Mouse (Mus musculus) liver, embryonic 14.5 days (tissue): ENCODE measurements around the gene Aqp1. TPM values are rescaled to one million over a fixed set of nuclear protein-coding genes. Genes with fewer than 3 reads are reported as not detected.

Experiments
- ATAC-seq: fragments of 200-750 bp; cut with Nextera tagmentation; 2 replicates; pipeline ENCODE4 v1.8.0; 2017; ENCODE audit warnings: moderate number of reproducible peaks, mild to moderate bottlenecking, moderate library complexity; ENCODE audit not compliant: insufficient read depth
- DNase-seq, 3 experiments: peaks; one replicate each; pipeline ENCODE4 v3.0.0-alpha.2; 2012 to 2013; ENCODE audit warnings: low read depth in 3 of 3, low spot score in 3 of 3
- H3K27ac ChIP-seq: fragments of 300-500 bp; sonication (generic); 2 replicates; pipeline ENCODE4 v1.5.1; 2014; ENCODE audit warnings: moderate library complexity, mild to moderate bottlenecking, control low read depth, inconsistent platforms
- H3K27me3 ChIP-seq: fragments of 300-500 bp; sonication (generic); 2 replicates; pipeline ENCODE4 v1.6.1; 2014; ENCODE audit warnings: mild to moderate bottlenecking, low read length, moderate library complexity; ENCODE audit not compliant: control insufficient read depth, insufficient read depth
- H3K36me3 ChIP-seq: fragments of 300-500 bp; sonication (generic); replicated peaks from 2 replicates; pipeline ENCODE4 v1.6.1; 2014; ENCODE audit warnings: low read depth; ENCODE audit not compliant: control insufficient read depth, insufficient read depth
- H3K4me1 ChIP-seq, 2 experiments: fragments of 200-500 bp in 1 of 2; fragments of 300-500 bp in 1 of 2; sonication (generic) in 1 of 2; replicated peaks; 2 replicates each; pipeline ENCODE4 v1.6.1; 2012 to 2014; ENCODE audit warnings: antibody characterized with exemption in 1 of 2, inconsistent platforms in 1 of 2, low read length in 1 of 2; ENCODE audit not compliant: control insufficient read depth in 2 of 2, insufficient read depth in 2 of 2
- H3K4me2 ChIP-seq: fragments of 300-500 bp; sonication (generic); 2 replicates; pipeline ENCODE4 v1.6.1; 2014; ENCODE audit warnings: low read depth, mild to moderate bottlenecking, control low read depth, moderate library complexity
- H3K4me3 ChIP-seq, 2 experiments: fragments of 200-500 bp in 1 of 2; fragments of 300-500 bp in 1 of 2; sonication (generic) in 1 of 2; 2 replicates each; pipeline ENCODE4 v1.5.1; 2012 to 2014; ENCODE audit warnings: low read depth in 2 of 2, low read length in 2 of 2, mild to moderate bottlenecking in 2 of 2, control low read depth in 1 of 2, inconsistent platforms in 1 of 2, moderate library complexity in 1 of 2; ENCODE audit not compliant: insufficient read depth in 1 of 2
- H3K9ac ChIP-seq: fragments of 300-500 bp; sonication (generic); replicated peaks from 2 replicates; pipeline ENCODE4 v1.6.1; 2014; ENCODE audit warnings: mild to moderate bottlenecking, control low read depth, moderate library complexity
- H3K9me3 ChIP-seq: fragments of 300-500 bp; sonication (generic); 2 replicates; pipeline ENCODE4 v1.6.1; 2016; ENCODE audit warnings: low read length, mixed read lengths; ENCODE audit not compliant: control insufficient read depth
- CTCF ChIP-seq: IDR thresholded peaks from 2 replicates; pipeline ENCODE4 v1.5.1; 2016; ENCODE audit warnings: antibody characterized with exemption, low read depth, control low read depth
- EP300 ChIP-seq: IDR thresholded peaks from 2 replicates; pipeline ENCODE4 v1.6.1; 2016; ENCODE audit warnings: antibody characterized with exemption, low read depth
- WGBS: fragments of 180-500 bp; shearing (Covaris S2); extraction: QIAGEN DNeasy Blood & Tissue Kit; methylation state at CpG from one replicate; pipeline ENCODE4 v1.1.7; 2014; ENCODE audit not compliant: insufficient replicate concordance; 5-methylcytosine and 5-hydroxymethylcytosine counted together
- polyA plus RNA-seq, 2 experiments: library from polyadenylated mRNA; depleted of rRNA in 1 of 2; stranded (reverse) in 1 of 2; unstranded in 1 of 2; fragments of >200 nt; fragmentation: Nextera tagmentation in 1 of 2; extraction: Ambion mirVana in 1 of 2; gene quantifications; 2 replicates each; pipeline versions ENCODE4 v1.2.1 to v1.2.3; 2012 to 2014

Gene Aqp1
- polyA plus RNA-seq, 2 experiments = 13.2 to 58.3 TPM

- Histone ChIP-seq H3K27ac (no peak overlapping the region), H3K4me1 (peaks cover 35 to 57% of the 10 kb centered on the region in 2 experiments), H3K9me3 (no peaks in the 10 kb centered on the region), H3K27me3 (no peaks in the 10 kb centered on the region), H3K4me3 (no peak overlapping the region), H3K4me2 (no peak overlapping the region), H3K9ac (no peak overlapping the region), H3K36me3 (no peaks in the 10 kb centered on the region)
- no peak for TF ChIP-seq CTCF
- DNase-seq (no peak), ATAC-seq (no peak)
- WGBS = 63% methylated on average over 4 of the region's 4 CpGs
Observed at GRCm38 (mm10) chr6:55328179-55328578, 8.1 kb upstream of the Aqp1 start.

DNA sequence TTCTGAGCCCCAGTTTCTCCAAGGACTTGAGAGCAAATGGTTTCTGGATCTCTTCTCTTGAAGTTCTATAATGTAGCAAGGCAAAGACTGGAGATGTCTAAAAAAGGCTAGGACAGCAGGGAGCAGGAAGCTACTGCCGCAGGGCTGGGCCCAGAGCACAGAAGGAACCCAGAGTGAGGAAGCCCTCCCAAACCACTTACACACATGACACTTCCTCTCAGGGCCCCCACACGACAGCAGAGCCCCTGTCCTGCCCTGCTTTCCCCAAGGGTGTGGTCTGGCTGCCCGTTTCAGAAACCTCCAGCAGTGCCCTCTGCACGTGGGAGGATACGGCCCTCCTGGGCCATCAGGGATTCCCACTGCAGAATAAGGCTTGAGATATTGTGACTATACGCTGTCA lies 4.9 kb upstream of the Aqp1 start:
- no peak overlapping the region for H3K27ac ChIP-seq
- no peak overlapping the region for H3K4me3 ChIP-seq
- H3K27me3 ChIP-seq = no peaks in the 10 kb centered on the region
- TF ChIP-seq CTCF (no peak), EP300 (no peak)
- H3K9me3 ChIP-seq = no peaks in the 10 kb centered on the region
- H3K9ac ChIP-seq = no peak overlapping the region
- DNase-seq (no peak), ATAC-seq (no peak)
- H3K4me1 ChIP-seq = peaks cover 14 to 39% of the 10 kb centered on the region in 2 experiments
- no peaks in the 10 kb centered on the region for H3K36me3 ChIP-seq
- 24% methylated on average over 6 of the region's 6 CpGs for WGBS
- no peak overlapping the region for H3K4me2 ChIP-seq

DNA sequence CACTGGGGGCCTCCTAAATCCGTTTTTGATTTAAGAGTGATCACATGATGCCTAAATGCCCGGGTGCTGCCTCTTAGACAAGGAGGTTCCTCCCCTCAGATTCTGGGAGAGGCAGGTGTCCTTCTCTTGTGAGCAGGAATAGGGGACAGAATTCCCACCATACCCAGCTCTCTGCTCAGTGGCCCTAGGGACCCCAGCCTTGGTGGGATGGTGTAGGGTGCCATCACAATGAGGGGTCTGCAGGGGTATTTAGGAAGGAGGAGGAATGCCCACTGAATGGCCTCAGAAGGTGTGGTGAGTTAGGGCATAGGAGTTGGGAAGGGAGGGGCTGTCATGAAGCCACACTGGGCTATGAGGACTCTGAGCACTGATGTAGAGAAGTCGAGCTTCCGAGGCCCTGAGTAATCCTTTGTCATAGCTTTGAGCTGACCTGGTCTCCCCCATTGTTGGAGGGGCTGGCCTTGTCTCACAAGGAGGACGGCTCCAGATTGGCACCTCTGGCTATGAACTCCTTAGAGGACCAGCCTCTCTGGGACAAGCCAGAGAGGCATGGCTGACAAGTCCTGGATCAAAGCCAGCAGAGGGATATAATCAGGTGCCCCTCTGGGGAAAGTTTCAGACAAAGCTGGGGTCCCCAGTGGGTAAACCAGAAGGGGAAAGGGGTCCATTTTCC lies 4.0 kb upstream of the Aqp1 start:
- Histone ChIP-seq H3K4me2 (no peak overlapping the region), H3K9ac (no peak overlapping the region), H3K27me3 (no peaks in the 10 kb centered on the region), H3K4me1 (peaks cover 13 to 39% of the 10 kb centered on the region in 2 experiments), H3K9me3 (no peaks in the 10 kb centered on the region), H3K4me3 (no peak overlapping the region), H3K36me3 (no peaks in the 10 kb centered on the region), H3K27ac (no peak overlapping the region)
- ATAC-seq (no peak), DNase-seq (no peak)
- WGBS = 45% methylated on average over 5 of the region's 5 CpGs
- no peak for TF ChIP-seq EP300
- TF ChIP-seq CTCF = no peak

DNA sequence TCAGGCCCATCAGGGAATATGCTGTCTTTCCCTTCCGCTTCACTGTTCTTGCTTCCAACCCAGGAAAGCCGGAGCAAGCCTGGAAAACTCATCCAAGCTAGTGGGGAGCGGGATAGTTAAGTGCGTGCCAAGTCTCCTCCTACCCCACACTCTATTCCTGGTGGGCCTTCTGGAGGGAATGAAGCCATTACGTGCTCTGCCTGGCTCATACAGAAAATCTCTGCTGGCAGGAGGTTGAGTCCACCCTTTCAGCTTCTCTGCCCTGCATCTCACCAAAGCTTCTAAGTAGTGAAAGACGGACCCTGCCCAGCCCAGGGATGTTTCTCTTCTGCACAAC lies 3.5 kb upstream of the Aqp1 start:
- H3K4me3 ChIP-seq = no peak overlapping the region
- H3K9me3 ChIP-seq = no peaks in the 10 kb centered on the region
- no peaks in the 10 kb centered on the region for H3K27me3 ChIP-seq
- no peak overlapping the region for H3K4me2 ChIP-seq
- 83% methylated on average over 6 of the region's 6 CpGs for WGBS
- no peak for ATAC-seq
- no peak for DNase-seq
- no peak for TF ChIP-seq EP300
- TF ChIP-seq CTCF = no peak
- peaks cover 13 to 40% of the 10 kb centered on the region in 2 experiments for H3K4me1 ChIP-seq
- no peak overlapping the region for H3K9ac ChIP-seq
- H3K27ac ChIP-seq = no peak overlapping the region
- H3K36me3 ChIP-seq = no peaks in the 10 kb centered on the region

GRCm38 (mm10) chr6:55337242-55337641 lies 1.0 kb downstream of the Aqp1 start:
- Histone ChIP-seq H3K36me3 (no peaks in the 10 kb centered on the region), H3K4me1 (peaks cover 57 to 70% of the 10 kb centered on the region in 2 experiments), H3K9me3 (no peaks in the 10 kb centered on the region), H3K4me3 (peak overlapping the region; percentile 46 to 50), H3K9ac (peak overlapping the region; percentile 76), H3K4me2 (peak overlapping the region; percentile 68), H3K27me3 (no peaks in the 10 kb centered on the region), H3K27ac (peak overlapping the region; percentile 77)
- no peak for ATAC-seq
- TF ChIP-seq EP300 = peak; percentile 36
- no peak for TF ChIP-seq CTCF
- no peak for DNase-seq
- whole genome bisulfite sequencing = 28% methylated on average over 5 of the region's 5 CpGs
